Mouse (Mus musculus) mouse trophoblast stem cell (cell line): ENCODE data around the gene Tor1aip1.
"Not testable (repeated sequence)": the region's sequence is repeated elsewhere in the genome, so short reads cannot be mapped to it uniquely, and the experiment has no call there.

Experiments used
- in situ Hi-C, 2 experiments: fragments of 300-500 bp; cut with MseI, MboI; formaldehyde crosslinking; loops; 2 replicates in 1 of 2; 3 replicates in 1 of 2; pipeline ENCODE4 v1.15.1; 2025

Tor1aip1 gene

GRCm38 (mm10) chr1:156035930-156036737, at the start of gene Tor1aip1:
Gene Tor1aip1, minus strand, starts transcription at chr1:156036480.
- in situ Hi-C loops, result no loop called here

GRCm38 (mm10) chr1:156085770-156086169, 49.5 kb upstream of the Tor1aip1 start:
- in situ Hi-C loops, result no loop called here

GRCm38 (mm10) chr1:156084603-156085002, 48.3 kb upstream of the Tor1aip1 start:
- in situ Hi-C loops, result no loop called here

GRCm38 (mm10) chr1:156077655-156078054, 41.4 kb upstream of the Tor1aip1 start:
- in situ Hi-C loops, result no loop called here

- in situ Hi-C loops, result no loop called here
Observed at GRCm38 (mm10) chr1:156076474-156076873, 40.2 kb upstream of the Tor1aip1 start.

- in situ Hi-C loops, result no loop called here
Observed at GRCm38 (mm10) chr1:156074575-156074974, 38.3 kb upstream of the Tor1aip1 start.

- in situ Hi-C loops, result no loop called here
Observed at GRCm38 (mm10) chr1:156073169-156073821, 37.0 kb upstream of the Tor1aip1 start.

- in situ Hi-C loops, result no loop called here
Observed at GRCm38 (mm10) chr1:156070106-156070505, 33.8 kb upstream of the Tor1aip1 start.

- in situ Hi-C loops, result no loop called here
Observed at GRCm38 (mm10) chr1:156066133-156066532, 29.9 kb upstream of the Tor1aip1 start.

GRCm38 (mm10) chr1:156062193-156062592, 25.9 kb upstream of the Tor1aip1 start:
- in situ Hi-C loops, result no loop called here

GRCm38 (mm10) chr1:156058207-156058606, 21.9 kb upstream of the Tor1aip1 start:
- in situ Hi-C loops, result no loop called here

GRCm38 (mm10) chr1:156046688-156047087, 10.4 kb upstream of the Tor1aip1 start:
- in situ Hi-C loops, result no loop called here

GRCm38 (mm10) chr1:156044211-156044611, 7.9 kb upstream of the Tor1aip1 start:
- in situ Hi-C loops, result no loop called here

GRCm38 (mm10) chr1:156043027-156043426, 6.7 kb upstream of the Tor1aip1 start:
- in situ Hi-C loops, result no loop called here

GRCm38 (mm10) chr1:156042481-156042880, 6.2 kb upstream of the Tor1aip1 start:
- in situ Hi-C loops, result no loop called here

GRCm38 (mm10) chr1:156041451-156042241, 5.4 kb upstream of the Tor1aip1 start:
- in situ Hi-C loops, result no loop called here

GRCm38 (mm10) chr1:156040731-156041401, 4.6 kb upstream of the Tor1aip1 start:
- in situ Hi-C loops, result no loop called here

GRCm38 (mm10) chr1:156039989-156040388, 3.7 kb upstream of the Tor1aip1 start:
- in situ Hi-C loops, result not testable (repeated sequence)

GRCm38 (mm10) chr1:156037144-156037583, 884 bp upstream of the Tor1aip1 start:
- in situ Hi-C loops, result no loop called here

- in situ Hi-C loops, result no loop called here
Observed at GRCm38 (mm10) chr1:156035269-156035929, 881 bp downstream of the Tor1aip1 start, which contains the start of gene Tor1aip2. Gene Tor1aip2, plus strand, starts transcription at chr1:156035403.

- in situ Hi-C loops, result no loop called here
Observed at GRCm38 (mm10) chr1:156034661-156035060, 1.6 kb downstream of the Tor1aip1 start.
